Mouse (Mus musculus) E14TG2a.4 (cell line): ENCODE results near the gene Nr5a2.

Experiments used
- CTCF ChIP-seq: conservative IDR thresholded peaks from 2 replicates; pipeline ENCODE4 v1.5.1; 2014; ENCODE audit warnings: low read length
- NANOG ChIP-seq: IDR thresholded peaks from 2 replicates; pipeline ENCODE4 v1.6.1; 2014; ENCODE audit warnings: borderline replicate concordance, low read length, mixed read lengths

DNA sequence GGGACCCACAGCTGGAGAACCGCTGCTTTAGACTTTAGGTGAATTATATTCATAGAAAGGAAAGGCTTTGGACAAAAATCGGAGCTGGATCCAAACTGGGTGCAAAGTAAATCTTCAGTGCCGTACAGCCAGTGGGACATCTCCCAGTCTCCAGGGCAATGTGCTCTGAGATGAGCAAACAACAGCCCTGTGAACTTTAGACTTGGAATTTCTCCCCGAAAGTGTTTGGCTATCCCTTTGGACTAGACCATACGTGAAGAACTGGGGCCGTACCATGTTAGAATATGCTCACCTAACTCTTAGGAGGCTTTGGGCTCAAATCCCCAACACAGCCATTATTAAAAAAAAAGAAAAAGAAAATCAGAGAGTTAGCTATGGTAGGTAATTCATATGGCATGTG is 30.5 kb downstream of the Nr5a2 start:
- TF ChIP-seq CTCF (no peak), NANOG (no peak)
